Mouse (Mus musculus): ENCODE measurements around the gene Nnat. TPM values are rescaled to one million over a fixed set of nuclear protein-coding genes. Genes with fewer than 3 reads are reported as not detected.

The Nnat gene
- total RNA-seq (2021): 10 to 100 TPM in 1 of 2 experiments, 1 to 10 TPM in 1; 1.3 to 49.1 TPM
- long read RNA-seq, experiment 1, partial matches to known transcripts: 0 of 6 reads
- long read RNA-seq, experiment 1, other reads (novel, unspliced or antisense): 5 of 6 reads
- long read RNA-seq, experiment 2, partial matches to known transcripts: 0 of 14 reads
- long read RNA-seq, experiment 2, other reads (novel, unspliced or antisense): 12 of 14 reads

- no peak for DNase-seq
Observed at GRCm38 (mm10) chr2:157559858-157560257, at the start of gene Nnat. Gene Nnat, plus strand, starts transcription at chr2:157560078.

DNA sequence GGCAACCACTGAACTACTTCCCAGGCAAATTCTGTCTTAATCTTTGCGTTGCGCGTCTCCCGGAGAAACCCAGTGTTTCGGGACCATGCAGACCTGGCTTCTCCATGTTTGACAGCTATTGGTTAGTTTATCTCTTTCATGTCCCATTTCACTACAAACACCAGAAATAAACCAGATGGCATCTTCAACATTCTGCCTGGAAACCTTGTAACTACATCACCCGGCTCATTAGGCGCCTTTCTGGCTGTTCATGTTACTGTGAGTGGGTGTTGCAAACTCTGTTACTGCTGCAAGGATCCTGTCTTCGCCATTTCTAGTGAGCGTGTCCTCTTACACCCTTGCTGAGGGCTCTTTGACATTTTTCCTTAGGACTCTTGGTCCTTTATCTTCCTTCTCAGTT is 47.0 kb upstream of the Nnat start:
- no peak for DNase-seq

DNA sequence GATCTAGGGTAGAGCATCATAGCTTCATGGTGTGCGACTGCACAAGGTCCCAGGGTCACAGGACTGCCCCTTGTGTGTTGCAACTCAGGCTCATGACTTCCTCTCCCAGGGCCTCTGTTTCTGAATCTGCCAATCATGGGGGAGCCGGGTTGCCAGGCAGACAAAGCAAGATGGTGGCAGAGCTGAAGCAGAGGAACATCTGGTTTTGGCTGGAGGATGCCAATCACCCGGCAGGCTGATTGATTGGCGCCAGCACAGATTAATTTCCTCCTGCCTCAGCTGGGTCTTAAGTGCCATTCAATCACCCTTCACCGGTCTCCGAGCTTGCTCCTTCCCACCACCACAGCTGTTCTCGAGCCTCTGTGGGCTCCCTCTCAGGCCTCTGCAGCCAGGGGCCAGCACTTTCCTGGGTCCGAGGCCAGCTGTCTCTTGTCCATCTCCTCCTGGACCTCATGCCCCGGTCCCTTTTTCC is 46.1 kb upstream of the Nnat start:
- DNase-seq: no peak

- no peak for DNase-seq
Observed at GRCm38 (mm10) chr2:157514353-157514752, 45.5 kb upstream of the Nnat start.

DNA sequence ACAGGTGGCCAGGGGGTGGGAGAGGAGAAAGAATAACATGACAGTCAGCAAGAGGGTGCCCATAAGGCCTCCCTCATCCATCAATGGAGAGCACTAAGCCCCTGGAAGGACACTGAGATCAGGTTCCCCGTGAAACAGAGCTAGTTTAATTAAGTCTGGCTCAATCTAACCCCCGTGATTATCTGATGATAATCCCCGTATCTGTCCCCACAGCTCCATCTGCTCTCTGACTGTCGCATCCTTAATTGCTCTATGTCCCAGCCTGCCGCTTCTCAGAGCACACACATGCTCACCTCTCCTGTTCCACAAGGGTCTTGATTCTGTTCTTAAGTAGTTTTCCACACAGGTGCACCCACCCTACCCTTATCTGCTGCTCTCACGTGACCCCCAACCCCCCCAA is 42.4 kb upstream of the Nnat start:
- DNase-seq: no peak

GRCm38 (mm10) chr2:157518451-157518850 is 41.4 kb upstream of the Nnat start:
- DNase-seq: no peak

- peak; percentile 21 for DNase-seq
Observed at GRCm38 (mm10) chr2:157519452-157519851, 40.4 kb upstream of the Nnat start.

DNA sequence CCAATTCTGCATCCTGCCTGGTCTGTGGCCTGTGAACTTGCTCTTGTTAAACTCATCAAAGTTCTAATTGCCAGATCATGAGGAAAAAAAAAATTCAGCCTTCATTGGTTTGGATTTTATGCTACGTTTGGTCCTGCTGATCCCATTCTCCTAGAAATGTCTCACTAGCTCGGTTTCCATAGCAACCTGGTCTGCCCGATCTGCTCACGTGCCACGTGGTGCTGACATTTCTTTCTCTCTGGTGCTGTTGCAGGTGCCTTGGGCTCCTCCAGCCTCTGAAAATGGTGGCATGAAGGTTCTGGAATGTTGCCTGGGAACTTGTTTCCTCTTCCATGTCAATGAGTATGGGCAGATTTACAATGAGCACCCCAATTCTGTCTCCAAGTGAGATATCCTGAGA is 39.4 kb upstream of the Nnat start:
- DNase-seq: no peak

DNA sequence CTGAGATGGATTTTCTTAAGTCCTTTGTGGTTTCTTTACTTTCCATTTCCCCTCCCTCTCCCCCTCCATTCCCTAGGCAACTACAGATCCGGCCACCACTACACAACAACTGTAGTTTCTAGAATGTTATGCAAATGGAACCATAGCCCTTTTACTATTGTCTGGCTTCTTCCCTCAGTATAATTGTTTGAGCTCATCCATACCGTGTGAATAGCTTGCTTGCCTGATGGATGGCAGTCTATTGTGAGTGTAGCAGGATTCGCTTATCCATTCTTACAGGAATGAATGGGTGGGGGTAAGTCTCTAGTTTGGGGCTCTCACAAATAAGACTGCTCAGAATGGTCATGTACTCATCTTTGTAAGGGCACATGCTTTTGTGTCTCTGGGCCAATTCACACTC is 37.3 kb upstream of the Nnat start:
- no peak for DNase-seq

DNA sequence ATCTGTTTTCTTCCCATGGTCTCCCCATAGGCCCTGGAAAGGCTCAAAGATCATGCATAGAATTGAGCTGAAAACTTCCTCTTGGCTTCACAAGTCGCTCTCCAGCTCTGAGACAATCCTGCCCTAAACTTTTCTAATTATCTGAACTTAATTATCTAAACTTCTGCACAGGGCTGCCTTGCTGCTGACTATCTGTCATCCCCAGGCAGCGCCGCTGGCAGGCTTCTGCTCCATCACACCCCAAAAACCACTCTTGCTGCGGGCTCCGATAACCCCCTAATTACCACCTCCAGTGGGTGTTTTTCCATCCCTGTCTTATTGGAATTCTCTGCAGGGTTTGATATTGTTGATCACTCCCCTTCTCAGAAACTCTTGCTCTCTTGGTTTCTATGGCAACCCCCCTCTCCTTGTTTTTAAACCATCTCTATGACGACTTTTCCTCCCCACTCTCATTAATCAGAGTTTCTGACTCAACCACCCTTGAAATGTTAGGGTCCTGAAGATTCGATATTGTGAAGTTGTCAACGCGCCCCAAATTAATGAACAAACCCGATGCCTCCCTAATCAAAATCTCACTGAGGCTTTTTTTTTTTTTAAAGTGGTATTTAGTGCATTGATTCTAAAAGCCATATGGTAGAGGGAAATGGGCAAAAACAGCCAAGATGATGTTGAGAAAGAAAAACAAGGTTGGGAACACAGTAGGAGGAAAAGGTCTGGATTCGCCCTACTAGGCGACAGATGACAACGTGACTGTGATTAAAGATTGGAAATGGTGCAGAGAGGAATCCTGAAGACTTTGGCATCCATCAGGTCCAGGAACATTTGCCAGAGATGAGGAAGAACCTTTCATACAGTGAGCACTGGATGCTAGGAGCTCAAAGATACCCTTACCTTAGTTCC is 29.6 kb upstream of the Nnat start:
- DNase-seq: no peak

DNA sequence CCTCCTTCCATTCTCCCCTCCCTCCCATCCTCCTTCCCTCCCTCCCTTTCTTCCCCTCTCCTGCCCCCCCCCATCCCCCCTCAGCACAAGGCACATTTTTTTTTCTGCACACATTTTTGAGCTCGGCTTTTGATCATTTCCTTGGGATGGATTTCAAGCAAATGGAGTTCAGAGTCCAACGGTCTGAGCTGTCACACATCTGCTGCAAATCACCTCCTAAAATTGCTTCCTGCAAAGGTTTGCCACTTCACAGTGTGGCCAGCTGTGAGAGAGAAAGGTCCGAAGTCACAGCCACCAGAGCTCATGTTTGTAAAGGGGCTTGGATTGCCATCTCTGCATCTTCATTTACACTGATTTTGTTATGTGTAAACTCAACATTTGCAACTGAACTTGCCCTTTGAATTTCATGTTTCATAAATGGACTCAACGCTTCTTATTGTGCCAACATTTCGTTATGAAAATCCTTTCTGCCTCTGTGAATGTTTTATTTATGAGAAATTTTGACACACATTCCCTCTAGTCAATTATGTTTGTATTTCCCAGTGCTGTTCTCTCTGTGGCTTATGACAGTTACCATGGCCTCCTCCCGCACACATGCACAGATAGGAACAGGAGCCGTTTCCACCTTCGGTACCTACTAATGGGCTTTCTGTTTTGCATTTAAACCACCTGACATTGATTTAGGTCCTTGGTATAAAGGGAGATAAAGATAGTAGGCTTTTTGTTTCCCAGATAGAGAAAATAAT is 28.0 kb upstream of the Nnat start:
- no peak for DNase-seq

- no peak for DNase-seq
Observed at GRCm38 (mm10) chr2:157534163-157534562, 25.7 kb upstream of the Nnat start.

DNA sequence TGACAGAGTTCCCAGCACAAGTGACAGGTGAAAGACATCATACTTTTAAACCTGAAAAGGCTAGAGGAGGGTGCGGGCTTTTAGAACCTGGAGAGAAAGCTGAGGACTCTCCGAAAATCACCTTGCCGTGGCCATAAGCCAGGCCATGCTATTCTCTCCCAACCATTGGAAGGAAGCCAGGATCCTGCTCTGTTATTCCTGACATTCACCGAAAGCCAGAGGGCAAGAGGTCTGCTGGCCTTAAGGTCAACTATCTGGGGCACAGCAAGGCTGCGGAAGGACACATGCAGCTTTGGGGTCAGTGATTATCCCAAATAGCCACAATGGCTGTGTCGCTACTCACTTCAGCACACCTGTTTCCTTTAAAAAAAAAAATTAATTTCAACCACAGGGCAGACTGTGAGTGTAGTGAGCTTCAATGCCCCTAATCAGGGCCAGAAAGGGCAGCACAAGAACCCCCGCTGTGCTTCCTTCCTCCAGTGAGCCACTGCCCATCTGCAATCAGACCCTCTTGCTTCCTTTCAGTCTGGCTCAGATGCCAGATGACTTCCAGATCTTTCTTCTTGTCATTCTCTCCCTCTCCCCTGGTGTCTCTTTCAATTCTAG is 23.3 kb upstream of the Nnat start:
- no peak for DNase-seq

- DNase-seq: no peak
Observed at GRCm38 (mm10) chr2:157537118-157537517, 22.8 kb upstream of the Nnat start.

DNA sequence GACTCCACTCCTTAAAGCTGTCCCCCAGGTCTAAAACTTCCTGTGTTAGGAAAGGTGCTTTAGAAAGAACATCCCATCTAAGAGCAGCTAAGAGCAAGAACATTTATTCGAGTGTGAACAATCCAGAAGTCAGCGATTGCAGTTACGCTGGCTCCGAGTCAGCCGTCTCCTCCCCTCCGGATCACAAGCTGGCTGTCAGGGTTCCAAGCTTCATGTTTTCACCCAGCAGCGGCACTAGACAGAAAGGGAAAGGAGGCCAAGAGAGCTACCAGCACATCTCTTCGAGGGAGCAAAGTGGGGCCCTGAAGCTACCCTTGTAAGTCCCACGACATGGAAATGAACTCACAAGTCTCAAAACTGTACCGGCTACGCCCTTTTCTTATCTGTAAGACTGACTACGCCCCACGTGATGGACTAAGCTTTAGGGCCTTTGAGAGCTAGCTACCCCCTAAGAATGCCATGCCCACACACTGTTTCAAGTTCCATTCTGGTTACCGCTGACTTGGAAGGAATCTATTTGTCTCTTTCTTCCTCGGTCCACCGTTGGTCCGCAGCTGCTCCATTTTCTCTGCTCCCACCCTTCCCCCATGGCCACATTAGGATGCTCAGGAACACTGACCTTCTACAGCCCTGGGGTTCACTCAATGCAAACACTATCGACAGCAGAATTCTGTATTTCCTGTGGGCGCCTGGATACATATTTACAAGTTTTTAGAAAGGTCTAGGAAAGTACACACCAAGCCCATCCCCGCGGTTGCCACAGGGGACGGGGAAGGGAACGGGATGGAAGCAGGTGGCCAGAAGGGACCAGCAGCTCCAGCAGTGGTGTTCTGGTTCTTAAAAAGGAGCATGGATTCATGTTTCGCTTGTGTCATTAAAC is 19.6 kb upstream of the Nnat start:
- peak; percentile 31 for DNase-seq

DNA sequence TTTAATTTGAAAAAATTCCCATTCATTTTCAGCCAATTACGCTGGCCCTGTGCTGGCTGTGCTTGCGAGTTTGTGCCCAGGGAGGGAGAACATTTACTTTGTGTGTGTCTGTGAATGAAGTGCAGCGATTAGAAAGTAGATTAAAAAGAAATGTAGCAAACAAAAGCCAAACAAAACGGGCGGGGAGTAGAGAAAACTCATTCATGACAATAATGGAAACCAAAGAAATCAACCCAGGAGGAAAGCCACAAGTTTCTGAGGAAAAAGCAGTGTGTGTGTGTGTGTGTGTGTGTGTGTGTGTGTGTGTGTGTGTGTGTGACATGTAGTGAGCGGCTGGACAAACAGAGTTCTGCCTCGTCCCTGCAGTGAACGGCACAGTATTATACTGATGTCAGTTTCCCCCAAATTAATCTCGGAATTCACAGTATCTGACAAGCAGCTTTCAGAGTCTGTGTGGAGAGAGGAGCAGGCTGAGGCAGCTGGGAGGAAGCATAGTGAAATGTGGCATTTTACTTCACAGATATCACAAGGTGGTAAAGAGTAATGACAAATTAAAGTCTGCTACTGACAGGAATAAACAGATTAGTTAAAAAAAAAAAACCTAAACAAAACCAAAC is 18.8 kb upstream of the Nnat start:
- DNase-seq: no peak

DNA sequence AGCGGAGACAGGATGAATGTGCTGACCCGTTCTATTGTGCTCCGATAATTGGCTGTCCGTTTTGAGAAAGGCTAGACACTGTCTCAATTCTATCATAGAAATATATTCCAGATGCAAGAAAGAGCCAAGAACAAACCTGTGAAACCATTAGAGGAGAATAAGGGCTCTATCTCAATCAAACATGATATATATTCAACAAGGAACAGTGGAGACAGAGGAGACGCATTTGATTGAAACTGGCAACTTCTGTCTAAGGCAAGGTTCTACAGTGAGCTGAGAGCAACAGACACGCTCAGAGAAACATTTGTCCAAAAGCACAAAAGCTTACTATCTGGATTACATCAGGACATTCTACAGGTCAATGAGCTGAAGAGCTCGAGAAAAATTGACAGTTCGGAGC is 18.2 kb upstream of the Nnat start:
- no peak for DNase-seq

DNA sequence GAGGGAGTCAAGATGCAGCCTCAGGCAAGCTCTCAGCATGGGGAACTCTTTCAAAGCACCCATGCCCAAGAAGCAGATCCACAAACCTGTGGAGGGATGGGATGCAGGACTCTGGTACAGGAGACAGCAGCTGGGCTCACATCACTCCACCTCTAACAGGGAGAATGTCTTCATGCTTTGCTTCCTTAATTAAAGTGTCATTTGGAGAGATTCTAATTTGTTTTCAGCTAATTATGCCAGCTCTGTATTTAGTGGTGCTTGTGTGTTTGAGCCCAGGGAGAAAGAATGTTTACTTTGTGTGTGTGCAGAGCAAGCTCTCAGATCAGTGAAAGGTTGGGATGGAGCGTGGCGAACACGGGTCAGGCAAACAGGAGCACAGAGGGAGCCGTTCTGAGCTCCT is 17.5 kb upstream of the Nnat start:
- no peak for DNase-seq

DNA sequence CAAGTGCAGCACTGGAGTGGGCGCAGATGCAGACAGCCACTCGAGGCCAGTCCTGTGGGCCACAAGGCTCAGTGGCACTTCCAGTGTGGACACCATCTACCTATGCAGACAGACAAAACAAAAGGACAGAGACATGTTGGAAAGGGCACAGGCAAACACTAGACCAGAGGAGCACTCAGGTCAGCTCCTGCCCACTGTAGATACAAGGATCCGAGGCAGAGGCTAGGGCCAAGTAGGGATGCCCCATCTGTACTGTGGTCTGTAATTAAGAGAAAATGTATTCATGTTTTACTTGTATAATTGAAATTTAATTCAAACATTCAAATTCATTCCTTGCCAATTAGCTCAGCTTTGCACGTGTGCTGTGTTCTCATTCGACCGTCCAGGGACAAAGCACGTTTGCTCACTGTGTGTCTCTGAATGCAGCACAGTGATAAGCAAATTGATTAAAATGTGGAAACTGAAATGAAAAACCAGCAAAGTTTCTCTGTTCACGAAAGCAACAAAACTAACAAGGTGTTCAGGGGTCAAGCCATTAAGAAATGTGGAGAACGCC is 15.5 kb upstream of the Nnat start:
- DNase-seq: no peak

DNA sequence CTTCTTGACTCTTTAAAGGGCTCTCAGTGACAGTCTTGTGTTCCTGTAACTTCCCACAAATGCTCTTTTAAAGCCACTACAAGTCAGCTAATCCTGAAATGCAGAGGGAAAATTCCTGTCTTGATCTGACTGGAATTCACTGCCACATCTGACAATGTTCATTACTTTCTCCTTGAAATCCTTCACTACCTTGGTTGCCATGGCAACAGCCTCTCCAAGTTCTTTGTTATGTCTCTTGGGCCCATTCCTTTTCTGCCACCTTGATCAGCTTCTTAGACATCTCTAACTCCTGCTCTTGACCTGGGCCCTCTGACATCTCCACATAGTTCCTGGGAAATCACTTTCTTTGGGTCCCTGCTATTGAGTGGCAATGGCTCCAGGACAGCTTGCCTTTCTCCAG is 13.2 kb upstream of the Nnat start:
- DNase-seq: no peak

DNA sequence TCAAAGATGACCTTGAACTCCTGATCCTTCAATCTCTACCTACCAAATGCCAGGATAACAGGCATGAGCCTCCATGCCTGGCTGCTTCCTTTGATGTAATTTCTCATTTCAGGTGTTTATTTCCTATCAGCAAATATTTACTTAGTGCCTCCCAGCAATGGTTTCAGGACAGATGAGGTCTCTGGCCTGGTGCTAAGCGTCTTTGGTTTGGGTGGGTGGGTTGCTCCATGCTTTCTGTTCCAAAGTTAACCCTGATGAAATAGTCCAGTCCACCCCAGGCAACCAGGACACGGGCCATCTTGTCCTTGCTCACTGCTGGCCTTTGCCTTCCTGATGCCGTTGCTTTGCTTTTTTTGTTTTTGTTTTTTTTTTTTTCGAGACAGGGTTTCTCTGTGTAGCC is 9.6 kb upstream of the Nnat start:
- DNase-seq: no peak

All from gastrocnemius, postnatal 25 days (tissue).